Mouse (Mus musculus): Measurements from ENCODE around the gene Spata2. TPM values are rescaled to one million over a fixed set of nuclear protein-coding genes. Genes with fewer than 3 reads are reported as not detected.

Spata2 gene
- polyA plus RNA-seq, 1 experiment: 60.6 TPM

- WGBS: 83% methylated on average over 14 of the region's 14 CpGs
- Histone ChIP-seq H3K4me3 (ENCODE audit: control insufficient read depth, insufficient read depth, low read length) (no peak overlapping the region), H3K27ac (ENCODE audit: control insufficient read depth, insufficient read depth, low read length) (no peak overlapping the region), H3K27me3 (ENCODE audit: control insufficient read depth, insufficient read depth, low read length) (no peaks in the 10 kb centered on the region), H3K36me3 (ENCODE audit: control insufficient read depth, insufficient read depth, low read length) (no peaks in the 10 kb centered on the region), H3K4me1 (replicated peaks; ENCODE audit: control insufficient read depth, insufficient read depth, low read length) (peaks cover 45% of the 10 kb centered on the region)
- DNase-seq: no peak
- TF ChIP-seq POLR2A (IDR thresholded peaks at IDR 0.05; ENCODE audit: control insufficient read depth, extremely low read depth, insufficient read depth, low read length, poor library complexity) (no peak), CTCF (IDR thresholded peaks at IDR 0.05; ENCODE audit: borderline replicate concordance, control insufficient read depth, extremely low read depth, insufficient read depth, low read length, poor library complexity) (no peak)
These were observed 47.1 kb upstream of the Spata2 start for GRCm38 (mm10) chr2:167539536-167540476.

- no peaks in the 10 kb centered on the region for H3K27me3 ChIP-seq (ENCODE audit: control insufficient read depth, insufficient read depth, low read length)
These were observed 46.1 kb upstream of the Spata2 start for GRCm38 (mm10) chr2:167538671-167539306.

GRCm38 (mm10) chr2:167537476-167538297 lies 45.0 kb upstream of the Spata2 start, which contains the start of gene Snai1:
Snai1 (plus strand) TSS chr2:167538195.
- peak within 1 kb of the TSS; percentile 18; the same call in 1 of the 2 replicates for H3K27ac ChIP-seq (ENCODE audit: control insufficient read depth, insufficient read depth, low read length)
- under 1% methylated on average over 58 of the region's 58 CpGs for WGBS
- H3K4me3 ChIP-seq (ENCODE audit: control insufficient read depth, insufficient read depth, low read length): peak within 1 kb of the TSS; percentile 46
- peak; percentile 87 for DNase-seq
- TF ChIP-seq CTCF (IDR thresholded peaks at IDR 0.05; ENCODE audit: borderline replicate concordance, control insufficient read depth, extremely low read depth, insufficient read depth, low read length, poor library complexity) (peak; percentile 97), POLR2A (IDR thresholded peaks at IDR 0.05; ENCODE audit: control insufficient read depth, extremely low read depth, insufficient read depth, low read length, poor library complexity) (peak; percentile 64)
- H3K4me1 ChIP-seq (replicated peaks; ENCODE audit: control insufficient read depth, insufficient read depth, low read length): peaks cover 39% of the 10 kb centered on the region
- no peaks in the 10 kb centered on the region for H3K36me3 ChIP-seq (ENCODE audit: control insufficient read depth, insufficient read depth, low read length)
- no peaks in the 10 kb centered on the region for H3K27me3 ChIP-seq (ENCODE audit: control insufficient read depth, insufficient read depth, low read length)

More at GRCm38 (mm10) chr2:167538671-167539306, 46.1 kb upstream of the Spata2 start:
- DNase-seq: no peak
- TF ChIP-seq CTCF (IDR thresholded peaks at IDR 0.05; ENCODE audit: borderline replicate concordance, control insufficient read depth, extremely low read depth, insufficient read depth, low read length, poor library complexity) (no peak), POLR2A (IDR thresholded peaks at IDR 0.05; ENCODE audit: control insufficient read depth, extremely low read depth, insufficient read depth, low read length, poor library complexity) (no peak)
- 90% methylated on average over 34 of the region's 34 CpGs for WGBS
- Histone ChIP-seq H3K27ac (ENCODE audit: control insufficient read depth, insufficient read depth, low read length) (peak overlapping the region; percentile 18; the same call in 1 of the 2 replicates), H3K4me1 (replicated peaks; ENCODE audit: control insufficient read depth, insufficient read depth, low read length) (peaks cover 45% of the 10 kb centered on the region), H3K36me3 (ENCODE audit: control insufficient read depth, insufficient read depth, low read length) (no peaks in the 10 kb centered on the region), H3K4me3 (ENCODE audit: control insufficient read depth, insufficient read depth, low read length) (0 out of 2 replicates have a peak overlapping the region, but pooled peaks have one; percentile 5)

GRCm38 (mm10) chr2:167536320-167536945 lies 43.7 kb upstream of the Spata2 start:
- Histone ChIP-seq H3K27ac (ENCODE audit: control insufficient read depth, insufficient read depth, low read length) (no peak overlapping the region), H3K27me3 (ENCODE audit: control insufficient read depth, insufficient read depth, low read length) (no peaks in the 10 kb centered on the region), H3K4me3 (ENCODE audit: control insufficient read depth, insufficient read depth, low read length) (no peak overlapping the region), H3K4me1 (replicated peaks; ENCODE audit: control insufficient read depth, insufficient read depth, low read length) (peaks cover 39% of the 10 kb centered on the region), H3K36me3 (ENCODE audit: control insufficient read depth, insufficient read depth, low read length) (no peaks in the 10 kb centered on the region)
- DNase-seq: no peak
- TF ChIP-seq POLR2A (IDR thresholded peaks at IDR 0.05; ENCODE audit: control insufficient read depth, extremely low read depth, insufficient read depth, low read length, poor library complexity): no peak
- TF ChIP-seq CTCF (IDR thresholded peaks at IDR 0.05; ENCODE audit: borderline replicate concordance, control insufficient read depth, extremely low read depth, insufficient read depth, low read length, poor library complexity): no peak
- WGBS: 77% methylated on average over 10 of the region's 10 CpGs

- Histone ChIP-seq H3K36me3 (ENCODE audit: control insufficient read depth, insufficient read depth, low read length) (no peaks in the 10 kb centered on the region), H3K27ac (ENCODE audit: control insufficient read depth, insufficient read depth, low read length) (no peak overlapping the region), H3K4me3 (ENCODE audit: control insufficient read depth, insufficient read depth, low read length) (no peak overlapping the region), H3K4me1 (replicated peaks; ENCODE audit: control insufficient read depth, insufficient read depth, low read length) (peaks cover 23% of the 10 kb centered on the region), H3K27me3 (ENCODE audit: control insufficient read depth, insufficient read depth, low read length) (no peaks in the 10 kb centered on the region)
- DNase-seq: no peak
- TF ChIP-seq POLR2A (IDR thresholded peaks at IDR 0.05; ENCODE audit: control insufficient read depth, extremely low read depth, insufficient read depth, low read length, poor library complexity) (no peak), CTCF (IDR thresholded peaks at IDR 0.05; ENCODE audit: borderline replicate concordance, control insufficient read depth, extremely low read depth, insufficient read depth, low read length, poor library complexity) (no peak)
These were observed 41.2 kb upstream of the Spata2 start for GRCm38 (mm10) chr2:167533880-167534279.

Measured in thymus, adult 2 months (tissue).